Mouse (Mus musculus) liver, embryonic 11.5 days (tissue): ENCODE data around the gene Gm4567. TPM values are rescaled to one million over a fixed set of nuclear protein-coding genes. Genes with fewer than 3 reads are reported as not detected.
"Not testable (repeated sequence)": the region's sequence is repeated elsewhere in the genome, so short reads cannot be mapped to it uniquely, and the experiment has no call there.

ENCODE experiments used
- ATAC-seq: fragments of 200-750 bp; cut with Nextera tagmentation; replicated peaks from 2 replicates; pipeline ENCODE4 v1.8.0; 2017; ENCODE audit warnings: moderate number of reproducible peaks, mild to moderate bottlenecking, moderate TSS enrichment, moderate library complexity; ENCODE audit not compliant: low FRiP score
- DNase-seq: peaks from one replicate; pipeline ENCODE4 v3.0.0-alpha.2; 2017; ENCODE audit warnings: low spot score
- H3K27ac ChIP-seq: fragments of 300-500 bp; sonication (generic); 2 replicates; pipeline ENCODE4 v1.5.1; 2014; ENCODE audit warnings: mild to moderate bottlenecking, low read depth, low read length, control low read depth
- H3K27me3 ChIP-seq: fragments of 300-500 bp; sonication (generic); replicated peaks from 2 replicates; pipeline ENCODE4 v1.6.1; 2014; ENCODE audit warnings: low read length, mixed read lengths; ENCODE audit not compliant: control insufficient read depth, insufficient read depth
- H3K36me3 ChIP-seq: fragments of 300-500 bp; sonication (generic); 2 replicates; pipeline ENCODE4 v1.6.1; 2014; ENCODE audit warnings: mild to moderate bottlenecking, low read length, moderate library complexity, mixed read lengths; ENCODE audit not compliant: control insufficient read depth, insufficient read depth
- H3K4me1 ChIP-seq: fragments of 300-500 bp; sonication (generic); replicated peaks from 2 replicates; pipeline ENCODE4 v1.6.1; 2014; ENCODE audit warnings: low read length, mixed read lengths; ENCODE audit not compliant: control insufficient read depth, insufficient read depth
- H3K4me2 ChIP-seq: fragments of 300-500 bp; sonication (generic); 2 replicates; pipeline ENCODE4 v1.6.1; 2014; ENCODE audit warnings: mild to moderate bottlenecking, control low read depth, moderate library complexity
- H3K4me3 ChIP-seq: fragments of 300-500 bp; sonication (generic); 2 replicates; pipeline ENCODE4 v1.5.1; 2014; ENCODE audit warnings: low read depth, low read length, control low read depth
- H3K9ac ChIP-seq: fragments of 300-500 bp; sonication (generic); 2 replicates; pipeline ENCODE4 v1.6.1; 2014; ENCODE audit warnings: low read depth, low read length, control low read depth
- H3K9me3 ChIP-seq: fragments of 300-500 bp; sonication (generic); 2 replicates; pipeline ENCODE4 v1.6.1; 2016; ENCODE audit warnings: low read length, inconsistent platforms, mixed read lengths; ENCODE audit not compliant: control insufficient read depth
- WGBS: fragments of 180-500 bp; shearing (Covaris S2); extraction: QIAGEN DNeasy Blood & Tissue Kit; methylation state at CpG from one replicate; pipeline ENCODE4 v1.1.7; 2014; 5-methylcytosine and 5-hydroxymethylcytosine counted together
- polyA plus RNA-seq: library from polyadenylated mRNA; unstranded; fragments of >200 nt; fragmentation: Nextera tagmentation; extraction: Ambion mirVana; gene quantifications from 2 replicates; pipeline ENCODE4 v1.2.1, GENCODE M21; 2014

Gene Gm4567
- polyA plus RNA-seq, result not detected in 2 replicates

DNA sequence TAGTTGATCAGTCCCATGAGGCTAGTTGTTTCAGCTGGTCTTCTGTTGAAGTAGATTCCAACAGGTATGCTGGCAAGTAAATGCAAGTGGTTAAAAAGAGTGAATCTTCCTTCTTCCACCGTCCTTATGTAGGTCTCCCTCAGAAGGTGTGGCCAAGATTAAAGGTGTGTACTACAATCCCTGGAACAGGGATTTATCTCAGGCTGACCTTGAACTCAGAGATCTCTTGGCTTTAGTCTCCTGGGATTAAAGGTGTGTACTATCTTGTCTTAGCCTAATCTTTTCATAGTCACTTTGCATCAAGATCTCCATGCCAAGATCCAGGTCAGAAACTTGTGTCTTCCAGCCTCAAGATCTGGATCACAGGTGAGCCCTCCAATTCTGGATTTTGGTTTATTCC, at the start of gene Gm4567:
Gene Gm4567 (minus strand): TSS at position 101 of the 400 bp plus-strand sequence.
- not testable (repeated sequence) for H3K9ac ChIP-seq, H3K4me2 ChIP-seq, DNase-seq, H3K4me3 ChIP-seq, H3K27me3 ChIP-seq, H3K27ac ChIP-seq, H3K36me3 ChIP-seq, H3K4me1 ChIP-seq, ATAC-seq, H3K9me3 ChIP-seq
- no CpG with 5 or more reads among the region's 1 CpGs for WGBS

DNA sequence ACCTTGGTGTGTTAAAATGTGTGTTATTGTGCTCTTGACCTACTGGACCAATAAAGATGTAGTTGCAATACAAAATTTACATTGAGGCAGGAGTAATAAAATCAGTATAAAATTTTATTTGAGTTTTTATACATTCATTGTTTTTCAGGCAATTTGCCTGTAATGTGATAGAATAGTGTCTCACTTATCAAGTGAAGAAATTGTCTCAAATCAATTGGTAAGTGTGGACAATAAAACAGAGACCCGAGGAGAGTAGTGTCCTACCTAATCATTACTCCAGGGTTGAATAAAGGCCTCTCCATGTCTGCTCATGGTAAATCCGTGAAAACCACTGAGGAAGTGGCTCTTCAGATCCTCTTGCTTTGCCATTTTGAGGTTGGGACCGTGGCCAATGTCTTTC, 41.9 kb upstream of the Gm4567 start, which contains the start of gene Vmn1r157:
Gene Vmn1r157 (plus strand): TSS at position 301 of the 400 bp plus-strand sequence.
- H3K9ac ChIP-seq, DNase-seq, H3K4me1 ChIP-seq, H3K4me2 ChIP-seq, H3K4me3 ChIP-seq, H3K27ac ChIP-seq, H3K9me3 ChIP-seq, ATAC-seq, H3K27me3 ChIP-seq, H3K36me3 ChIP-seq: not testable (repeated sequence)
- 28% methylated on average over 2 of the region's 3 CpGs for WGBS

DNA sequence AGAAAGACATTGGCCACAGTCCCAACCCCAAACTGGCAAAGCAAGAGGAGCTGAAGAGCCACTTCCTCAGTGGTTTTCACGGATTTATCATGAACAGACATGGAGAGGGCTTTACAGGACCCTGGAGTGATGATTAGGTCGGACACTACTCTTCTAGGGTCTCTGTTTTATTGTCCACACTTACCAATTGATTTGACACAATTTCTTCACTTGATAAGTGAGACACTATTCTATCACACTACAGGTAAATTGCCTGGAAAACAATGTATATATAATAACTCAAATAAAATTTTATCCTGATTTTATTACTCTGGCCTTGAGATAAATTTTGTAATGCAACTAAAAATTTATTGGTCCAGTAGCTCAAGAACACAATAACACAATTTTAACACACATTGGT, 27.3 kb downstream of the Gm4567 start, which contains the start of gene Gm8693:
Gene Gm8693 (minus strand): TSS at position 101 of the 400 bp plus-strand sequence.
- H3K4me2 ChIP-seq, H3K4me3 ChIP-seq, H3K4me1 ChIP-seq, H3K9ac ChIP-seq, H3K36me3 ChIP-seq, H3K27me3 ChIP-seq, H3K9me3 ChIP-seq, H3K27ac ChIP-seq, ATAC-seq, DNase-seq: not testable (repeated sequence)
- WGBS, result no CpG with 5 or more reads among the region's 2 CpGs

Other genes with a start within 250 kb of the Gm4567 start
- gene Vmn1r151, start 220.0 kb downstream of the Gm4567 start, polyA plus RNA-seq, result not detected in 2 replicates
- gene Vmn1r152, start 196.7 kb downstream of the Gm4567 start, polyA plus RNA-seq, result not detected in 2 replicates
- not detected in 2 replicates for gene Gm8677, start 184.8 kb downstream of the Gm4567 start, polyA plus RNA-seq
- not detected in 2 replicates for gene Gm4201, start 154.4 kb downstream of the Gm4567 start, polyA plus RNA-seq
- gene Gm4565, start 131.6 kb downstream of the Gm4567 start, polyA plus RNA-seq, result not detected in 2 replicates
- not detected in 2 replicates for gene Vmn1r155, start 61.7 kb downstream of the Gm4567 start, polyA plus RNA-seq
- not detected in 2 replicates for gene Gm8693, start 27.4 kb downstream of the Gm4567 start, polyA plus RNA-seq
- not detected in 2 replicates for gene Vmn1r157, start 42.0 kb upstream of the Gm4567 start, polyA plus RNA-seq
- gene Vmn1r158, start 71.1 kb upstream of the Gm4567 start, polyA plus RNA-seq, result not detected in 2 replicates
- not detected in 2 replicates for gene Vmn1r159, start 123.9 kb upstream of the Gm4567 start, polyA plus RNA-seq
- not detected in 2 replicates for gene Vmn1r160, start 151.5 kb upstream of the Gm4567 start, polyA plus RNA-seq